Mouse (Mus musculus) neural tube, embryonic 13.5 days (tissue): Measurements from ENCODE around the gene Ltf. TPM values are rescaled to one million over a fixed set of nuclear protein-coding genes. Genes with fewer than 3 reads are reported as not detected.

Source experiments
- ATAC-seq: fragments of 200-750 bp; cut with Nextera tagmentation; 2 replicates; pipeline ENCODE4 v1.8.0; 2017; ENCODE audit warnings: low read depth, mild to moderate bottlenecking, moderate TSS enrichment, moderate library complexity
- H3K27ac ChIP-seq: fragments of 300-500 bp; sonication (generic); replicated peaks from 2 replicates; pipeline ENCODE4 v1.5.1; 2015; ENCODE audit warnings: moderate library complexity, mild to moderate bottlenecking, inconsistent platforms
- H3K27me3 ChIP-seq: fragments of 300-500 bp; sonication (generic); 2 replicates; pipeline ENCODE4 v1.6.1; 2015; ENCODE audit warnings: mild to moderate bottlenecking, inconsistent platforms
- H3K36me3 ChIP-seq: fragments of 300-500 bp; sonication (generic); 2 replicates; pipeline ENCODE4 v1.6.1; 2015; ENCODE audit warnings: mild to moderate bottlenecking, inconsistent platforms
- H3K4me1 ChIP-seq: fragments of 300-500 bp; sonication (generic); replicated peaks from 2 replicates; pipeline ENCODE4 v1.6.1; 2015; ENCODE audit warnings: inconsistent platforms
- H3K4me2 ChIP-seq: fragments of 300-500 bp; sonication (generic); 2 replicates; pipeline ENCODE4 v1.6.1; 2015; ENCODE audit warnings: inconsistent platforms, mild to moderate bottlenecking, moderate library complexity
- H3K4me3 ChIP-seq: fragments of 300-500 bp; sonication (generic); 2 replicates; pipeline ENCODE4 v1.5.1; 2015; ENCODE audit warnings: mild to moderate bottlenecking, inconsistent platforms
- H3K9ac ChIP-seq: fragments of 300-500 bp; sonication (generic); 2 replicates; pipeline ENCODE4 v1.6.1; 2015; ENCODE audit warnings: moderate library complexity, mild to moderate bottlenecking, inconsistent platforms
- H3K9me3 ChIP-seq: fragments of 300-500 bp; sonication (generic); 2 replicates; pipeline ENCODE4 v1.6.1; 2016; ENCODE audit warnings: inconsistent platforms
- WGBS: fragments of 180-500 bp; shearing (Covaris S2); methylation state at CpG from one replicate; pipeline ENCODE4 v1.1.7; 2015; 5-methylcytosine and 5-hydroxymethylcytosine counted together
- polyA plus RNA-seq: library from polyadenylated mRNA; unstranded; fragments of >200 nt; fragmentation: Nextera tagmentation; extraction: Ambion mirVana; gene quantifications from 2 replicates; pipeline ENCODE4 v1.2.1, GENCODE M21; 2015

Ltf gene
- 0.80 and 1.1 TPM in 2 replicates for polyA plus RNA-seq

DNA sequence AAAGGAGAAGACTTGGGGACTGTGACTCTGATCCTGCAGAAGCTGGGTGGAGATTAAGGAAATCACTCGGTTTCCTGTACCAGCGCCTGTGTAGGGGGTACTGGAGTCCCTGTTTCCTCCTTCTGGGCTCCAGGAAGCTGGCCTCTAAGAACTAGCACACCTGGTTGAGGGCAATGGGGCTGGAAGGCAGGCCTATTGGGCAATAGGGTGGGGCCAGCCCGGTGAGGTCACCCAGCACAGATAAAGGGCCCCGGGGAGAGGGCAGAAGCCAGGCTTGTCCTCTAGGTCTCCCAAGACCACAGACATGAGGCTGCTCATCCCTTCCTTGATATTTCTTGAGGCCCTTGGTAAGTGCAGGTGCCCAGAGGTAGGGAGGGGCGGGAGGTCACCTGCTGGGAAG is at the start of gene Ltf:
TSS of gene Ltf (plus strand) at position 250 of the 400 bp plus-strand sequence.
- Histone ChIP-seq H3K4me2 (no peak within 1 kb of the TSS), H3K9me3 (no peaks in the 10 kb centered on the region), H3K27me3 (no peaks in the 10 kb centered on the region), H3K36me3 (no peaks in the 10 kb centered on the region), H3K27ac (no peak within 1 kb of the TSS), H3K9ac (no peak within 1 kb of the TSS), H3K4me3 (no peak within 1 kb of the TSS), H3K4me1 (no peaks in the 10 kb centered on the region)
- ATAC-seq: no peak
- WGBS: 84% methylated on average over 5 of the region's 5 CpGs

DNA sequence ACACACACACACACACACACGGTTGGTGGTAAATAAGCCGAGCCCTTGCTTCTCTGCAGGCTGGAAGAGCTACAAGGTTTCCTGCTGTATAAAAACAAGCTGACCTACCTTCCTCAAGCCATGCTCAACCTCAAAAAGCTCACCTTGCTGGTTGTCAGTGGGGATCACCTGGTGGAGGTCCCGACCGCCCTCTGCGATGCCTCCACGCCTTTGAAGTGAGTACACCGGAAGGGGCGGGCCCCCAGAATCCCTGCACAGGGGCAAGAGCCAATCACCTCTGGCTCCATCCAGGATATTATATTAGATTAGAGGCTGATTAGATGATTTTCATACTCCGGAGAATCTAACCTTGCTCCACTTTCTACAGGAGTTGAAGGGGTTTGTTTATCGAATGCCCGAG is 39.7 kb upstream of the Ltf start:
- Histone ChIP-seq H3K27ac (no peak overlapping the region), H3K4me2 (no peak overlapping the region), H3K27me3 (no peaks in the 10 kb centered on the region), H3K9ac (no peak overlapping the region), H3K36me3 (no peaks in the 10 kb centered on the region), H3K4me3 (no peak overlapping the region), H3K4me1 (no peaks in the 10 kb centered on the region), H3K9me3 (no peaks in the 10 kb centered on the region)
- 93% methylated on average over 11 of the region's 11 CpGs for WGBS
- ATAC-seq: no peak

DNA sequence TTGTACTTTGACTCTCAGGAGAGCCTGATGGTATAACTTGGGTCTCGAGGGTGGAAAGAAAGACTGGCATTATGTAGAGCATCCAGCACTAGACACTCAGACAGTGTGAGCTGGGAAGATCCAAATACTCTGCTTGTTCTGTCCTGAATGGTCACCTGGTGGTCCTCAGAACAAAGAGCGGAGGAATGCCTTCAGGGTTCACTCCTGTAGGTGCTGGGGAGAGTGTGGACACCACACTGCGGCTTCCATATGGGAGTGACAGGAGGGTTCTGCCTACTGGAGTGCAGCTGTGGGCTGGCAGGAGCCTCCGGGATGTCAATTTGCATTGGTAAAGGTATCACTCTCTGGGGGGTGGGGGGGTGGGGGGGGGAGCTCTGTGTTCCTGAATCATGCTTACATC is 36.7 kb upstream of the Ltf start:
- Histone ChIP-seq H3K9ac (no peak overlapping the region), H3K4me2 (no peak overlapping the region), H3K4me1 (no peaks in the 10 kb centered on the region), H3K4me3 (no peak overlapping the region), H3K27ac (no peak overlapping the region), H3K9me3 (no peaks in the 10 kb centered on the region), H3K27me3 (no peaks in the 10 kb centered on the region), H3K36me3 (no peaks in the 10 kb centered on the region)
- no peak for ATAC-seq
- whole genome bisulfite sequencing: 56% methylated on average over 4 of the region's 4 CpGs

DNA sequence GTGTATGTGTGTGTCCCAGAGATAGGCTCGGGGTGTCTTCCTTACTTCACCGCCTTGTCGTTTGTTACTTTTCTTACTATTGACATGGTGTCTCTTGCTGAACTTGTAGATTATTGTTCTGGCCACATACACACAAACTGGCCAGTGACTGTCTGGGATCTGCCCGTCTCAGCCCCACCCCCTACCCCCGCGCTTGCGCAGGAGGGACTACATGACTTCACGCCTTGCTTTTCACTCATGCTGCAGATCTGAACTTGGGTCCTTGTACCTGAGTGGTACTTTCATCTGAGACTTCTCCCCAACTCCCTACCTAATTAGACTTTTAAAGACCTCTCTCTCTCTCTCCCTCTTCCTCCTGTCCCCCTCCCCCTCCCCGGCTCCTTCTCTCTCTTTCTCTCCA is 35.0 kb upstream of the Ltf start:
- Histone ChIP-seq H3K27me3 (no peaks in the 10 kb centered on the region), H3K9ac (no peak overlapping the region), H3K9me3 (no peaks in the 10 kb centered on the region), H3K4me2 (no peak overlapping the region), H3K27ac (no peak overlapping the region), H3K4me3 (no peak overlapping the region), H3K36me3 (no peaks in the 10 kb centered on the region), H3K4me1 (no peaks in the 10 kb centered on the region)
- no peak for ATAC-seq
- 92% methylated on average over 9 of the region's 9 CpGs for WGBS

DNA sequence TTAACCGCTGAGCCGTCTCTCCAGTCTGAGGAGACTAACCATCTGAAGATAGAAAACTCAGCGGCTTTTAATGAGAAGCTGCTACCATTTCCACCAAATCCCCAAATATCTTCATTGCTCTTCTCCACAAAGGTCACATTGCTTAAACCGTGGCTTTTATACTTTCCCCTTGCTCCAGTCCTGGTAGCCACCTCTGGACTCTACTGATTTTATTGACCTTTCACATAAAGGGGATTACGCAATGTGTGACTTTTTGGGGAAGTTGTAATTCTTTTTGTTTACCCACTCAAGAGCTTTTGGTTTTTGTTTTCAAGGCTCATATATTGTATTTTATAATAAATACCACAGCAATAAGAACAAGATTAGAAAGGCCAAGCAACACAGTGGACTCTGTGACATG is 33.5 kb upstream of the Ltf start:
- no peaks in the 10 kb centered on the region for H3K27me3 ChIP-seq
- no peaks in the 10 kb centered on the region for H3K36me3 ChIP-seq
- H3K4me1 ChIP-seq: no peaks in the 10 kb centered on the region
- no peaks in the 10 kb centered on the region for H3K9me3 ChIP-seq
- ATAC-seq: no peak
- H3K4me3 ChIP-seq: no peak overlapping the region
- no peak overlapping the region for H3K9ac ChIP-seq
- H3K4me2 ChIP-seq: no peak overlapping the region
- WGBS: 94% methylated on average over 5 of the region's 5 CpGs
- H3K27ac ChIP-seq: no peak overlapping the region

DNA sequence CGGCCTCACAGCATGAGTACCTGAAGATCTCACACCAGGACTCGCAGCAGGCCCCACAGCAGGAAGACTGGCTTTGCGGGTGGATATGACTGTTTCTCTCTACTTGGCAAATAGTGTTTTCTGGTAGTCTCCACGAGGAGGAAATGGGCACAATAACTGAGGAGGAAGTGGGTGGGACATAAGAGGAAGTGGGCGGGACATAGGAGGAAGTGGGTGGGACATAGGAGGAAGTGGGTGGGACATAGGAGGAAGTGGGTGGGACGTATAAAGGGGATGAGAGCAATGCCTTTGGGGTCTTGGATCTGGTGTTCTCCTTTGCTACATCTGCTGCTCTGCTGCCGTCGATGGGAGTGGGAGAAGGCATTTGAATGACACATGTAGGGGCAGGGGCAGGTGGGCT is 33.1 kb upstream of the Ltf start:
- Histone ChIP-seq H3K27me3 (no peaks in the 10 kb centered on the region), H3K9me3 (no peaks in the 10 kb centered on the region), H3K4me3 (no peak overlapping the region), H3K27ac (no peak overlapping the region), H3K4me2 (no peak overlapping the region), H3K9ac (no peak overlapping the region), H3K36me3 (no peaks in the 10 kb centered on the region), H3K4me1 (no peaks in the 10 kb centered on the region)
- ATAC-seq: no peak
- 87% methylated on average over 8 of the region's 8 CpGs for WGBS

DNA sequence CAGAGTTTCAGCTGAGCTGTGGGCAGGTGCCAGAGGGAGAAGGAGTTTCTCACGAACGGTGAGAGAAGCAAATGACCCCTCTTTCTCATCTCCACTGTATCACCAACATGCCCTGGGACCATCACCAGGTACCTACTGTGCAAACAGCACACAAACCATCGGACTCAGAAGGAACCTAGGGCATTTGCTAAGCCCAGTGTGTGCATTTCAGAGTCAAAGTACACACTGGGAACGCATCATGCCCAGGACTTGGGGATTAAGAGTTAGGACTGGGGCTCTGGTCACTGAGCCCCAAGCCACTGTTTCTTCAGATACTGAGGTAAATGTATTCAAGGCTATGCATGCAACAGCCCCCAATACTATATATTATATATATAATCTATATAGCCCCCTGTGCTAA is 31.7 kb upstream of the Ltf start:
- H3K4me1 ChIP-seq: no peaks in the 10 kb centered on the region
- no peak overlapping the region for H3K4me3 ChIP-seq
- H3K9ac ChIP-seq: no peak overlapping the region
- no peaks in the 10 kb centered on the region for H3K27me3 ChIP-seq
- H3K4me2 ChIP-seq: no peak overlapping the region
- 83% methylated on average over 4 of the region's 4 CpGs for WGBS
- H3K9me3 ChIP-seq: no peaks in the 10 kb centered on the region
- H3K36me3 ChIP-seq: no peaks in the 10 kb centered on the region
- ATAC-seq: no peak
- no peak overlapping the region for H3K27ac ChIP-seq

DNA sequence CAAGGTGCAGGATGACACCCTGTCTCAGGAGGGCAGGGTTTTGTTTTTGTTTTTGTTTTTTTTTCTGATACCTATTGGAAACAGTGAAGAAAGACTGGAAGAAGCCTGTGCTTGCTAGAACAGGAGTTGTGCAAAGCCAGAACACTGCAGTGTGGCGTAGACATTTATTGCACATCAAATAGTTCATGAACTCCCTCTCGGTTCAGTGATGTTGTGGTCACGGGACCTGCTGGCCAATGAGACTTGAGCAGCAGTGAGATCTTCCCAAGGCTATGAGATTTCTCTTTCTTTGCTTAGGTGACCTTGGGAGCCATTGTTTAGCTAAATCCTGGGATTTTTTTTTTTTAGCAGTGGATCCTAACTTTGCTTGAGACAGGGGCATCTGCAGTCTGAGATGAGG is 31.0 kb upstream of the Ltf start:
- H3K36me3 ChIP-seq: no peaks in the 10 kb centered on the region
- ATAC-seq: no peak
- WGBS: 79% methylated on average over 3 of the region's 3 CpGs
- no peak overlapping the region for H3K4me2 ChIP-seq
- no peak overlapping the region for H3K4me3 ChIP-seq
- no peak overlapping the region for H3K27ac ChIP-seq
- no peak overlapping the region for H3K9ac ChIP-seq
- no peaks in the 10 kb centered on the region for H3K27me3 ChIP-seq
- H3K9me3 ChIP-seq: no peaks in the 10 kb centered on the region
- H3K4me1 ChIP-seq: no peaks in the 10 kb centered on the region

DNA sequence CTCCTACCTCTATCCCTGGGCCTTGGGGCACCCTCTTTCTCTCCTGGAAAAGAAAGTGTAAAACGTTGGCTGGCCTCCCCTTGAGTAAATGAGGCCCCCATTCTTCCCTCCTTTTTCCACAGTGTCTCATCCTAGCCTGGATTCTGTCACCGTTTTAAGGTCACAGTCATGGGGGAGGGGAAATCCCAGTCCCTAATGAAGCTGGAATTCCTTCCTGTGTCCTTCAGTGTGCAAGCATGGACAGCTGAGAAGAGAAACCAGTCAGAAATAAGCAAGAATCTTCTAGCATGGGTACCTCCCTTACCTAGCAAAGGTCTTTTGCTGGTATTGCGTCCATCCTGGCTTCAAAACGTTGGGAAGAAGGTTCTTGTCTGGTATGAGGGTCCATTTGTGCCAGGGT is 29.9 kb upstream of the Ltf start:
- H3K27me3 ChIP-seq: no peaks in the 10 kb centered on the region
- no peaks in the 10 kb centered on the region for H3K9me3 ChIP-seq
- ATAC-seq: no peak
- H3K36me3 ChIP-seq: no peaks in the 10 kb centered on the region
- WGBS: 68% methylated on average over 4 of the region's 4 CpGs
- no peak overlapping the region for H3K9ac ChIP-seq
- H3K4me3 ChIP-seq: no peak overlapping the region
- no peak overlapping the region for H3K27ac ChIP-seq
- no peaks in the 10 kb centered on the region for H3K4me1 ChIP-seq
- no peak overlapping the region for H3K4me2 ChIP-seq

DNA sequence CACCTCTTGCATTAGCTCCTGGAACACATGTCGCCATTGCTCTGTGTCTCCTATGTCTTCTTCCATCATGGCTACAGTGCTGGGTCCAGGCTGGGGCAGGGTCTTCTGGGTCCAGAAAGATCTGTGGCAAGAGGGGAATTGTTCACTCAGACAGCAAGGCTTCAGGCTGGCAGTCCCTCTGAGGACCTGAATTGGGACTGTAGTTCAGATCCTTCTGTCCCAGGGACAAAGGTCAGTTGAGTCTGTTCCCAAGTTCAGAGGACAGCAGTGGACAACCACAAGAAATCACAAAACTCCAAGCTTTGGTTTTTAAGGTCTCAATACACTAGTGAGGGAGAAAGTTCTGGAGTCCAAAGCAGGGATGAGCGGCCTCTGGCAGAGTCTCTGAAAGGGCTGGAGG is 29.5 kb upstream of the Ltf start:
- Histone ChIP-seq H3K27ac (no peak overlapping the region), H3K9ac (no peak overlapping the region), H3K36me3 (no peaks in the 10 kb centered on the region), H3K4me2 (no peak overlapping the region), H3K9me3 (no peaks in the 10 kb centered on the region), H3K27me3 (no peaks in the 10 kb centered on the region), H3K4me1 (0 out of 2 replicates have a peak, but pooled peaks cover under 1% of the 10 kb centered on the region), H3K4me3 (no peak overlapping the region)
- ATAC-seq: no peak
- WGBS: 93% methylated on average over 2 of the region's 2 CpGs

DNA sequence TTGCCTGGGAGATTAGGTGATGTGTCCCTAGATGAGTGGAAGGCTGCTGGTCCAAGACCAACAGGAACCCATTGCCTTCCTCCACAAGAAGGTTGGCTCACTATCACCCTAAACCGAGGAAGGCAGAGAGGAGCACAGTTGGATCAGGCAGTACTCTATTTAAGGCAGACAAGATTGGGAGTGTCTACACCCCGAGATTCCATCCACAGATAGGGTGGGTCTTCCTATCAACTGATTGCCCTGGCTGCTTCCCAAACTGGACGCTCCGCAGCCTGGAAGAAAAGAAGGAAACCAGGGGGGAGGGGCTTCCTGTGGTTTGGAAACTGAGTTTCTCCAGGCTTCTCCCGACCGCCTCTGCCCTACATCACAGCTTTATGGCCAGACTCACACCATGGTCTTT is 28.9 kb upstream of the Ltf start, which contains the start of gene Rtp3:
TSS of gene Rtp3 (minus strand) at position 380 of the 400 bp plus-strand sequence.
- 53% methylated on average over 6 of the region's 6 CpGs for WGBS
- no peak within 1 kb of the TSS for H3K4me3 ChIP-seq

DNA sequence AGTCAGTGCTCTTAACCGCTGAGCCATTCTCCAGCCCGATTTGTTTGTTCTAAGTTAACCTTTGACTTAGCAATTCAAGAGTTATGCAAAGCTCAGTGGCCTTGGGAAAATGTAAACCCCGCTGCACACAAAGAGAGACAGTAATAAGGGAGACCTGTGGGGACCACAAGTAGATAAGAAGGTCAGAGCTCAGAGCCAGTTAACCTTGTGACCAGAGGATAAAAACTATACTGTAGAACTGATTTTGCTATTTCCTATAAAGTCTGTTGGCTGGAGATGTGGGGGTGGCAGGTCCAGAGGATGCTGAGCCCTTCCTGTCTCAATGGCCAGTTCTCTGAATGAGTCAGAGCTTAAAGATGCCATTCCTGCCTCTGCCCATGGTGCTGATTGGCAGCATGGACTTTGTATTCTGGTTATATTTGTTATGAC is 25.8 kb upstream of the Ltf start:
- no peak overlapping the region for H3K4me3 ChIP-seq
- H3K36me3 ChIP-seq: no peaks in the 10 kb centered on the region
- H3K27ac ChIP-seq: no peak overlapping the region
- H3K4me2 ChIP-seq: no peak overlapping the region
- H3K4me1 ChIP-seq: peaks cover 5% of the 10 kb centered on the region; the same call in 1 of the 2 replicates
- no peak overlapping the region for H3K9ac ChIP-seq
- no peak for ATAC-seq
- no peaks in the 10 kb centered on the region for H3K27me3 ChIP-seq
- 59% methylated on average over 3 of the region's 3 CpGs for WGBS
- no peaks in the 10 kb centered on the region for H3K9me3 ChIP-seq

More for the DNA sequence above, 28.9 kb upstream of the Ltf start, which contains the start of gene Rtp3:
- Histone ChIP-seq H3K9me3 (no peaks in the 10 kb centered on the region), H3K36me3 (no peaks in the 10 kb centered on the region), H3K9ac (no peak within 1 kb of the TSS), H3K4me1 (peaks cover 5% of the 10 kb centered on the region; the same call in 1 of the 2 replicates), H3K4me2 (no peak within 1 kb of the TSS), H3K27me3 (no peaks in the 10 kb centered on the region), H3K27ac (no peak within 1 kb of the TSS)
- no peak for ATAC-seq

DNA sequence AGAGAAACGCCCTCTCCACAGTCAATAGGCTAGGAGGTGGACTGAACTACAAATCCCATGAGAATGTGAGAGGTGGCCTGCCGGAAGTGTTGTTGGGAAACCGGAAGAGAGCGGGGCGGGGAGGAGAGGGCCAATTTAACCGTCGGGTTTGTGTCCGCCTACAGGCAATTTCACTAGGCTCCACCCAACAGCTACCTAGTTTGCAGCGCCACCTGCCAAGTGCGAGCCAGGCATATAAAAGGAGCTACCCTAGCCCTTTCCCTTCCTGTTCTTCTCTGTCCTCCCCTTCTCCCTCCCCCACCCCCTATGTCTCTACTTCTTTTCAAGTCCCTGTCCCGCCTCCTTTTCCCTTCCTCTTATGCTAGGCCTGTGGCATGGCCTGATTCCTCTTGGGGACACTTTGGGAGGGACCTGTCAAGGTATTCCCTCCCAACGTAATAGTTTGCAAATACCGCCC is 24.3 kb upstream of the Ltf start:
- Histone ChIP-seq H3K4me3 (peak overlapping the region; percentile 43), H3K4me2 (peak overlapping the region; percentile 55), H3K27ac (peak overlapping the region; percentile 46; the same call in 1 of the 2 replicates), H3K27me3 (no peaks in the 10 kb centered on the region), H3K36me3 (no peaks in the 10 kb centered on the region), H3K4me1 (peaks cover 5% of the 10 kb centered on the region; the same call in 1 of the 2 replicates), H3K9me3 (no peaks in the 10 kb centered on the region), H3K9ac (peak overlapping the region; percentile 60)
- peak; percentile 90 for ATAC-seq
- WGBS: 12% methylated on average over 13 of the region's 13 CpGs
